Comparison of ENCODE assay signal across 12 mouse cellular contexts in genomic region chr15:96184666-96185065, GRCm38 (mm10).
A peak's percentile ranks its signal among the peaks of the same experiment; 100 is the strongest.
DNase-seq lines count a peak whose midpoint lies in the region; ATAC-seq and TF ChIP-seq lines count a peak whose summit lies in the region.
"Had no signal": no experiment of that assay in that cellular context is flagged by ENCODE, and none has a peak within 500 bp of the region (broad histone marks: within the 10 kb centered on the region; RNA-seq: fewer than 3 reads in every experiment).

No protein-coding gene starts in this region.

- H3K9ac ChIP-seq in liver, postnatal 0 days (replicated peaks) = no peak overlapping the region
- H3K9ac ChIP-seq: limb, embryonic 15.5 days had no signal

- intact Hi-C loops in left cerebral cortex, postnatal 36 days (cut with DNase I) = no loop called here

- H3K9me3 ChIP-seq in liver, postnatal 0 days (ENCODE audit: low read length) = no peaks in the 10 kb centered on the region
- H3K9me3 ChIP-seq: limb, embryonic 15.5 days had no signal

- H3K4me1 ChIP-seq in liver, postnatal 0 days (ENCODE audit: insufficient read depth) = no peaks in the 10 kb centered on the region

- ATAC-seq in liver, postnatal 0 days = peak; percentile 43; the same call in 1 of the 2 replicates
- ATAC-seq: intestine, postnatal 0 days had no signal

- no peaks in the 10 kb centered on the region for H3K27me3 ChIP-seq in liver, postnatal 0 days (ENCODE audit: insufficient read depth, low read length)
- H3K27me3 ChIP-seq: limb, embryonic 15.5 days had no signal

- TF ChIP-seq CTCF in liver, postnatal 0 days (IDR thresholded peaks at IDR 0.05; ENCODE audit: low read depth) = peak; percentile 39; the same call in 1 of the 2 replicates

- TF ChIP-seq EP300 in liver, postnatal 0 days (IDR thresholded peaks at IDR 0.05; ENCODE audit: low read depth) = no peak

- DNase-seq in gastrocnemius, postnatal 10 days = peak; percentile 9
- no peak for DNase-seq in gastrocnemius, postnatal 4 days (ENCODE audit: low spot score in 2 of 2)
- peak; percentile 53 for DNase-seq in testis, postnatal 10 days (ENCODE audit: low spot score)
- DNase-seq in testis, postnatal 14 days (ENCODE audit: low spot score) = no peak
- peak; percentile 44 for DNase-seq in liver, postnatal 0 days
- DNase-seq in left cerebral cortex, postnatal 36 days (ENCODE audit: low spot score in 2 of 2) = no peak
- DNase-seq in frontal cortex, postnatal 25 days (ENCODE audit: low spot score in 2 of 2) = no peak
- no peak for DNase-seq in urinary bladder, adult 2 months (ENCODE audit: low spot score)
- DNase-seq: adrenal gland, adult 8-10 months; cerebellum, postnatal 36 days had no signal

- H3K4me3 ChIP-seq in liver, postnatal 0 days (ENCODE audit: low read depth, low read length) = no peak overlapping the region
- H3K4me3 ChIP-seq: limb, embryonic 15.5 days had no signal

- WGBS in liver, postnatal 0 days (ENCODE audit: insufficient replicate concordance) = 50% methylated on average over 8 of the region's 8 CpGs

- H3K4me2 ChIP-seq in liver, postnatal 0 days (ENCODE audit: low read depth, low read length) = no peak overlapping the region
- H3K4me2 ChIP-seq: limb, embryonic 15.5 days had no signal

- no peak overlapping the region for H3K27ac ChIP-seq in liver, postnatal 0 days (ENCODE audit: low read depth)
- H3K27ac ChIP-seq: limb, embryonic 15.5 days had no signal

- no peaks in the 10 kb centered on the region for H3K36me3 ChIP-seq in liver, postnatal 0 days (replicated peaks; ENCODE audit: insufficient read depth, low read length)
- H3K36me3 ChIP-seq: limb, embryonic 15.5 days had no signal

Comparison
In these comparisons a context has a peak if more than half of its experiments do, and no peak if none do; other contexts are left out.
1. DNase-seq: peak in gastrocnemius, postnatal 10 days (single experiment), testis, postnatal 10 days (single experiment) and liver, postnatal 0 days (single experiment); none in gastrocnemius, postnatal 4 days (0 of 2), testis, postnatal 14 days (single experiment), left cerebral cortex, postnatal 36 days (0 of 2), frontal cortex, postnatal 25 days (0 of 2) and urinary bladder, adult 2 months (single experiment).